Mouse (Mus musculus) ES-Bruce4 (cell line): ENCODE results near the gene Unc119b.

Experiments
- CTCF ChIP-seq: IDR thresholded peaks from one replicate; pipeline ENCODE4 v1.8.1; 2011; ENCODE audit warnings: low read depth, low read length
- EP300 ChIP-seq: IDR thresholded peaks from 2 replicates; pipeline ENCODE4 v1.6.1; 2011; ENCODE audit warnings: low read depth, low read length; ENCODE audit not compliant: insufficient read depth
- POLR2A ChIP-seq: IDR thresholded peaks from one replicate; pipeline ENCODE4 v1.8.1; 2011; ENCODE audit warnings: low read length; ENCODE audit not compliant: insufficient read depth

- TF ChIP-seq CTCF (no peak), POLR2A (no peak), EP300 (no peak)
These were observed 43.8 kb downstream of the Unc119b start for GRCm38 (mm10) chr5:115091015-115091414.
